Mouse (Mus musculus): ENCODE measurements around the gene Sox15. TPM values are rescaled to one million over a fixed set of nuclear protein-coding genes. Genes with fewer than 3 reads are reported as not detected.
"Not testable (repeated sequence)": the region's sequence is repeated elsewhere in the genome, so short reads cannot be mapped to it uniquely, and the experiment has no call there.

Sox15 gene
- total RNA-seq, 2 experiments from 2014 or later, result not detected

- DNase-seq, result peak in 1 of 2 experiments; percentile 46
These were observed 44.5 kb downstream of the Sox15 start for GRCm38 (mm10) chr11:69699595-69699994.

GRCm38 (mm10) chr11:69702886-69703285 is 47.8 kb downstream of the Sox15 start:
- DNase-seq, result not testable (repeated sequence)

GRCm38 (mm10) chr11:69703381-69703780 is 48.3 kb downstream of the Sox15 start:
- not testable (repeated sequence) for DNase-seq

- no peak for DNase-seq
These were observed 48.9 kb downstream of the Sox15 start for GRCm38 (mm10) chr11:69703814-69704612.

GRCm38 (mm10) chr11:69704613-69705010 is 49.5 kb downstream of the Sox15 start:
- no peak for DNase-seq

Small RNA genes within 50 kb of the gene (microRNA-seq; reads per million reads assigned to microRNA genes)
- gene Mir1934 (5.5 reads per million, percentile 15 among the genes with 10 or more reads in this experiment), gene Mir467f (not detected)

Other genes starting within 250 kb of the Sox15 start
- gene Kdm6b, start 241.6 kb upstream of the Sox15 start, total RNA-seq (2021), result 10 to 100 TPM; 31.8 to 48.0 TPM
- gene Dnah2, start 106.2 kb upstream of the Sox15 start, total RNA-seq (2021), result under 1 TPM; 0.10 to 0.30 TPM
- 1 to 10 TPM in 1 of 2 experiments, under 1 TPM in 1; 0.66 to 1.1 TPM for gene Efnb3, start 95.1 kb upstream of the Sox15 start, total RNA-seq (2021)
- gene Wrap53, start 75.1 kb upstream of the Sox15 start, total RNA-seq (2021), result 1 to 10 TPM; 9.2 to 9.7 TPM
- 10 to 100 TPM; 63.3 to 64.7 TPM for gene Trp53, start 75.0 kb upstream of the Sox15 start, total RNA-seq (2021)
- 10 to 100 TPM; 28.5 to 45.4 TPM for gene Atp1b2, start 49.4 kb upstream of the Sox15 start, total RNA-seq (2021)
- not detected for gene Shbg, start 37.4 kb upstream of the Sox15 start, total RNA-seq (2021)
- gene Sat2, start 33.3 kb upstream of the Sox15 start, total RNA-seq (2021), result 10 to 100 TPM in 1 of 2 experiments, 1 to 10 TPM in 1; 5.7 to 11.3 TPM
- 10 to 100 TPM; 80.5 to 88.4 TPM for gene Fxr2, start 22.3 kb upstream of the Sox15 start, total RNA-seq (2021)
- 100 to 1,000 TPM in 1 of 2 experiments, 10 to 100 TPM in 1; 91.4 to 126 TPM for gene Mpdu1, start 7.3 kb downstream of the Sox15 start, total RNA-seq (2021)
- gene Cd68, start 10.8 kb downstream of the Sox15 start, total RNA-seq (2021), result 10 to 100 TPM; 20.1 to 28.6 TPM
- gene Eif4a1, start 17.1 kb downstream of the Sox15 start, total RNA-seq (2021), result 100 to 1,000 TPM; 678 to 712 TPM
- 10 to 100 TPM; 70.6 to 80.4 TPM for gene Senp3, start 26.8 kb downstream of the Sox15 start, total RNA-seq (2021)
- 1 to 10 TPM; 1.7 to 2.5 TPM for gene Tnfsf13, start 30.5 kb downstream of the Sox15 start, total RNA-seq (2021)
- gene Tnfsf12, start 40.5 kb downstream of the Sox15 start, total RNA-seq (2021), result 10 to 100 TPM; 21.5 to 22.9 TPM
- gene Tnfsfm13, start 40.8 kb downstream of the Sox15 start, total RNA-seq (2021), result 1 to 10 TPM; 4.0 to 4.9 TPM
- gene Polr2a, start 103.3 kb downstream of the Sox15 start, total RNA-seq (2021), result 10 to 100 TPM; 86.4 to 90.3 TPM
- gene Slc35g3, start 106.7 kb downstream of the Sox15 start, total RNA-seq (2021), result not detected
- 10 to 100 TPM; 57.7 to 63.8 TPM for gene Zbtb4, start 110.6 kb downstream of the Sox15 start, total RNA-seq (2021)
- 1 to 10 TPM; 1.1 to 1.8 TPM for gene Chrnb1, start 140.6 kb downstream of the Sox15 start, total RNA-seq (2021)
- gene Fgf11, start 146.5 kb downstream of the Sox15 start, total RNA-seq (2021), result 1 to 10 TPM; 3.9 to 8.6 TPM
- gene Tmem102, start 150.3 kb downstream of the Sox15 start, total RNA-seq (2021), result under 1 TPM; 0.17 to 0.26 TPM
- gene Gm39566, start 160.0 kb downstream of the Sox15 start, total RNA-seq (2021), result not detected
- not detected for gene Spem2, start 163.2 kb downstream of the Sox15 start, total RNA-seq (2021)
- gene Spem1, start 166.9 kb downstream of the Sox15 start, total RNA-seq (2021), result not detected
- 10 to 100 TPM; 14.4 to 22.3 TPM for gene Nlgn2, start 182.5 kb downstream of the Sox15 start, total RNA-seq (2021)
- 100 to 1,000 TPM; 144 to 166 TPM for gene Tmem256, start 183.2 kb downstream of the Sox15 start, total RNA-seq (2021)
- gene Plscr3, start 191.1 kb downstream of the Sox15 start, total RNA-seq (2021), result 10 to 100 TPM; 49.3 to 50.4 TPM
- gene Tnk1, start 203.4 kb downstream of the Sox15 start, total RNA-seq (2021), result not detected
- gene Tmem95, start 222.7 kb downstream of the Sox15 start, total RNA-seq (2021), result not detected
- 1 to 10 TPM; 4.2 to 5.4 TPM for gene Kctd11, start 226.1 kb downstream of the Sox15 start, total RNA-seq (2021)
- gene Acap1, start 240.2 kb downstream of the Sox15 start, total RNA-seq (2021), result under 1 TPM; 0.23 to 0.89 TPM
- 1 to 10 TPM in 1 of 2 experiments, under 1 TPM in 1; 0.46 to 1.4 TPM for gene 2810408A11Rik, start 245.7 kb downstream of the Sox15 start, total RNA-seq (2021)
- 10 to 100 TPM; 42.5 to 47.5 TPM for gene Neurl4, start 245.8 kb downstream of the Sox15 start, total RNA-seq (2021)

Data from adrenal gland, postnatal 36 days (tissue).